In the genomic region with DNA sequence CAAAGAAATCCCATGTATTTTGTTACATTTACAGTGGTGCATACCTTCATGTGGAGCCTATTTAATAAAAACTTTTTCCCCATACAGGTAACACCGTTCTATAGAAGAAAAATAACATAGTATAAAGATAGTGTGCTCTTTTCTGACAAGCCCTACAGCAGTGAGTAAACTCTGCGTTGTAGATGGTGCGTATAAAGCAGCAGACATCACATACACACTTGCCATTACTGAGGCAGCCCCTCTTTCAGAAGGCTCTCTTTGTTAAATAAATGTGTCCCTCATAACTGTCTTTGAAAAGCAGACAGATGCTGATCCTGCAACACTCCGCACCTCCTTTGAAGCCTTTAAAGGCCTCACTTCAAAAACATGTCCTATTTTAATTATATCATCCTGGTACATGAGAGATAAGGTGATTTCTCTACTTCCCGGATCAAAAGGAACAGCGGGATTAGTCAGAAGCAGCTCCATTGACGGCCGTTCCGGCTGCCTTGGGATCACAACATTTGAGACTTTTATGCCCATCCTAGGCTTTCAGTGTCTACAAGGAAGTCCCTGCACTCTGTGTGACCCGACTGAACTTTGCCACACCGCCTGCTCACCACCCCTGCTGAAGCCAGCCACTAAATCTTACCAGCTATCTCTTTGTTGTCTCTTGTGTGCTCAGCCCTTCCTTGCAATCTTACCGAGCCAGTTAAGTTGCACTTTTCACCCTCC, we compare ENCODE assay signal across 18 mouse cellular contexts.
A peak's percentile ranks its signal among the peaks of the same experiment; 100 is the strongest.
DNase-seq lines count a peak whose midpoint lies in the region; ATAC-seq and TF ChIP-seq lines count a peak whose summit lies in the region.
"Had no signal": no experiment of that assay in that cellular context is flagged by ENCODE, and none has a peak within 500 bp of the region (broad histone marks: within the 10 kb centered on the region; RNA-seq: fewer than 3 reads in every experiment).

No protein-coding gene starts in this region.

- TF ChIP-seq CTCF in kidney, postnatal 0 days (IDR thresholded peaks at IDR 0.05; ENCODE audit: low read depth): no peak
- TF ChIP-seq CTCF in kidney, adult 2 months (conservative IDR thresholded peaks at IDR 0.05; ENCODE audit: insufficient read depth, insufficient read length, low read depth, low read length): no peak

- no peak for ATAC-seq in kidney, postnatal 0 days (replicated peaks; ENCODE audit: low FRiP score, low read depth)
- ATAC-seq in megakaryocyte progenitor cell, adult 5-6 weeks (replicated peaks; ENCODE audit: poor library complexity): no peak
- ATAC-seq: forebrain, embryonic 13.5 days; liver, postnatal 0 days had no signal

- H3K4me3 ChIP-seq in kidney, postnatal 0 days (replicated peaks; ENCODE audit: low read depth, low read length): no peak overlapping the region
- no peak overlapping the region for H3K4me3 ChIP-seq in kidney, adult 2 months (ENCODE audit: insufficient read depth, low read depth, low read length)
- H3K4me3 ChIP-seq: embryonic facial prominence, embryonic 12.5 days; forebrain, embryonic 13.5 days; heart, embryonic 15.5 days; limb, embryonic 13.5 days; megakaryocyte, embryonic 14.5 days had no signal

- no peak overlapping the region for H3K9ac ChIP-seq in kidney, postnatal 0 days (ENCODE audit: low read depth, low read length)
- H3K9ac ChIP-seq: embryonic facial prominence, embryonic 12.5 days; forebrain, embryonic 13.5 days; heart, embryonic 15.5 days; hindbrain, embryonic 14.5 days; limb, embryonic 13.5 days; liver, postnatal 0 days had no signal

- DNase-seq in adrenal gland, adult 2 months: peak; percentile 4
- DNase-seq in adrenal gland, postnatal 25 days: no peak
- DNase-seq in kidney, postnatal 0 days (ENCODE audit: low spot score): peak; percentile 32
- DNase-seq in kidney, adult 2 months: no peak
- DNase-seq in urinary bladder, postnatal 36 days (ENCODE audit: low spot score in 2 of 2): peak; percentile 26 to 55
- DNase-seq in urinary bladder, postnatal 25 days (ENCODE audit: low spot score): no peak
- no peak for DNase-seq in thymus, postnatal 0 days (ENCODE audit: low spot score)
- DNase-seq: cerebellum, adult 2 months; liver, postnatal 0 days; retina, postnatal 1 day; thymus, postnatal 14 days had no signal

- H3K27ac ChIP-seq in kidney, postnatal 0 days: no peak overlapping the region
- no peak overlapping the region for H3K27ac ChIP-seq in kidney, adult 2 months (ENCODE audit: insufficient read depth, low read depth, low read length)
- H3K27ac ChIP-seq: embryonic facial prominence, embryonic 12.5 days; forebrain, embryonic 13.5 days; heart, embryonic 15.5 days; hindbrain, embryonic 14.5 days; limb, embryonic 13.5 days had no signal

- no peak overlapping the region for H3K4me2 ChIP-seq in kidney, postnatal 0 days (ENCODE audit: low read length)
- H3K4me2 ChIP-seq: embryonic facial prominence, embryonic 12.5 days; forebrain, embryonic 13.5 days; heart, embryonic 15.5 days; hindbrain, embryonic 14.5 days; limb, embryonic 13.5 days had no signal

- TF ChIP-seq POLR2A in kidney, adult 2 months (IDR thresholded peaks at IDR 0.05; ENCODE audit: low read depth, low read length): no peak

- H3K9me3 ChIP-seq in kidney, postnatal 0 days (replicated peaks; ENCODE audit: low read length): no peaks in the 10 kb centered on the region
- H3K9me3 ChIP-seq: embryonic facial prominence, embryonic 12.5 days; forebrain, embryonic 13.5 days; heart, embryonic 15.5 days; limb, embryonic 13.5 days; megakaryocyte, embryonic 14.5 days had no signal

- no peaks in the 10 kb centered on the region for H3K36me3 ChIP-seq in kidney, postnatal 0 days (ENCODE audit: insufficient read depth, low read length)
- no peaks in the 10 kb centered on the region for H3K36me3 ChIP-seq in kidney, adult 2 months (ENCODE audit: control insufficient read depth, insufficient read depth, low read length)
- H3K36me3 ChIP-seq: embryonic facial prominence, embryonic 12.5 days; heart, embryonic 15.5 days; limb, embryonic 13.5 days had no signal

- WGBS in kidney, postnatal 0 days: 36% methylated on average over 12 of the region's 12 CpGs
- 57% methylated on average over 12 of the region's 12 CpGs for whole genome bisulfite sequencing in kidney, adult 2 months

- H3K27me3 ChIP-seq in kidney, postnatal 0 days (ENCODE audit: insufficient read depth, low read length): no peaks in the 10 kb centered on the region
- H3K27me3 ChIP-seq in kidney, adult 2 months (replicated peaks; ENCODE audit: control insufficient read depth, insufficient read depth, low read length): no peaks in the 10 kb centered on the region
- H3K27me3 ChIP-seq: embryonic facial prominence, embryonic 12.5 days; forebrain, embryonic 13.5 days; heart, embryonic 15.5 days; limb, embryonic 13.5 days; megakaryocyte, embryonic 14.5 days had no signal

- 0 out of 2 replicates have a peak, but pooled peaks cover 5% of the 10 kb centered on the region for H3K4me1 ChIP-seq in kidney, postnatal 0 days (replicated peaks; ENCODE audit: insufficient read depth, low read length)
- no peaks in the 10 kb centered on the region for H3K4me1 ChIP-seq in kidney, adult 2 months (ENCODE audit: control insufficient read depth, insufficient read depth, low read length)
- H3K4me1 ChIP-seq: megakaryocyte, embryonic 14.5 days had no signal

Comparison
In these comparisons a context has a peak if more than half of its experiments do, and no peak if none do; other contexts are left out.
1. DNase-seq: peak in adrenal gland, adult 2 months (single experiment), kidney, postnatal 0 days (single experiment) and urinary bladder, postnatal 36 days (2 of 2); none in adrenal gland, postnatal 25 days (single experiment), kidney, adult 2 months (single experiment), urinary bladder, postnatal 25 days (single experiment) and thymus, postnatal 0 days (single experiment).